In the genomic region with DNA sequence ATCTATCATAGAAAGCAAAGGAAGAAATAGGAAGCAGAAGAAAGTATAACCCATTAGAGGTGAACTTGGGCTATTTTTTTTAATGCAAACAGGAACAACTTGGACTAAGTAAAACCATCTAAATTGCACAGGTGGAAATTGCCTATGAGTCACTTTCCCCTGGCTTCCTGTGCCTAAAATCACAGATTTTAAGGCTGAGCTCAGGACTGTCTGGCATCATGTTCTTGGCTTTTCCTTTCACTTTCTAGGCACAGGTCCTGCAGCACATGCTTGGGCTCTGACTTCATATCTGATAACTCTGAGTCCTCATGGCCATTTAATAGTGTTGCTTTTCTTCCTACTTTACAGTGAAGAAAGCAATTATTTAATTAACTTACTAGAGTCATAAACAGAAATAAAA, we compare ENCODE assay signal across 14 mouse cellular contexts.
DNase-seq lines count a peak whose midpoint lies in the region; ATAC-seq lines count a peak whose summit lies in the region.
"Had no signal": no experiment of that assay in that cellular context is flagged by ENCODE, and none has a peak within 500 bp of the region (broad histone marks: within the 10 kb centered on the region; RNA-seq: fewer than 3 reads in every experiment).

No protein-coding gene starts in this region.

- intact Hi-C loops in heart, postnatal 25 days (cut with DNase I): no loop called here

- peak; percentile 80 for ATAC-seq in cerebellum, adult (ENCODE audit: insufficient number of reproducible peaks, low FRiP score, low TSS enrichment)
- ATAC-seq: forebrain, embryonic 14.5 days; intestine, embryonic 16.5 days had no signal

- DNase-seq in cerebellum, postnatal 4 days (ENCODE audit: low spot score in 2 of 2): no peak
- peak; percentile 3 for DNase-seq in 3T3-L1 (ENCODE audit: low read depth, low spot score)
- DNase-seq in cerebellum, adult 18-20 months: peak; percentile 38 to 62
- peak; percentile 58 for DNase-seq in cerebellum, adult 9-11 months
- DNase-seq in heart, postnatal 25 days (ENCODE audit: low spot score): no peak
- DNase-seq in heart, postnatal 4 days: no peak
- no peak for DNase-seq in layer of hippocampus, adult 8-10 months (ENCODE audit: low spot score in 2 of 2)
- DNase-seq: adrenal gland, postnatal 10 days; embryo, embryonic 11 days; gastrocnemius, postnatal 10 days; heart, postnatal 10 days had no signal

Comparison
In these comparisons a context has a peak if more than half of its experiments do, and no peak if none do; other contexts are left out.
1. DNase-seq: peak in 3T3-L1 (single experiment), cerebellum, adult 18-20 months (2 of 2) and cerebellum, adult 9-11 months (single experiment); none in cerebellum, postnatal 4 days (0 of 2), heart, postnatal 25 days (single experiment), heart, postnatal 4 days (single experiment) and layer of hippocampus, adult 8-10 months (0 of 2).